Mouse (Mus musculus) lung, embryonic 14.5 days (tissue): Measurements from ENCODE around the gene Accsl. TPM values are rescaled to one million over a fixed set of nuclear protein-coding genes. Genes with fewer than 3 reads are reported as not detected.

Source experiments
- ATAC-seq: fragments of 200-750 bp; cut with Nextera tagmentation; 2 replicates; pipeline ENCODE4 v1.8.0; 2017; ENCODE audit warnings: mild to moderate bottlenecking, moderate TSS enrichment, moderate library complexity; ENCODE audit not compliant: insufficient read depth
- DNase-seq: peaks from one replicate; pipeline ENCODE4 v3.0.0-alpha.2; 2015
- H3K27ac ChIP-seq: fragments of 300-500 bp; sonication (generic); 2 replicates; pipeline ENCODE4 v1.5.1; 2014; ENCODE audit warnings: low read depth, mild to moderate bottlenecking, moderate library complexity
- H3K27me3 ChIP-seq: fragments of 300-500 bp; sonication (generic); 2 replicates; pipeline ENCODE4 v1.6.1; 2014; ENCODE audit warnings: low read length, control low read depth; ENCODE audit not compliant: insufficient read depth
- H3K36me3 ChIP-seq: fragments of 300-500 bp; sonication (generic); 2 replicates; pipeline ENCODE4 v1.6.1; 2014; ENCODE audit warnings: control low read depth; ENCODE audit not compliant: insufficient read depth
- H3K4me1 ChIP-seq: fragments of 300-500 bp; sonication (generic); 2 replicates; pipeline ENCODE4 v1.6.1; 2014; ENCODE audit warnings: antibody characterized with exemption, control low read depth; ENCODE audit not compliant: insufficient read depth
- H3K4me2 ChIP-seq: fragments of 300-500 bp; sonication (generic); 2 replicates; pipeline ENCODE4 v1.6.1; 2014; ENCODE audit warnings: mild to moderate bottlenecking
- H3K4me3 ChIP-seq: fragments of 300-500 bp; sonication (generic); 2 replicates; pipeline ENCODE4 v1.5.1; 2014; ENCODE audit warnings: low read depth, low read length
- H3K9ac ChIP-seq: fragments of 300-500 bp; sonication (generic); 2 replicates; pipeline ENCODE4 v1.6.1; 2014
- H3K9me3 ChIP-seq: fragments of 300-500 bp; sonication (generic); 2 replicates; pipeline ENCODE4 v1.6.1; 2016; ENCODE audit warnings: low read depth, low read length, control low read depth
- CTCF ChIP-seq: IDR thresholded peaks from 2 replicates; pipeline ENCODE4 v1.5.1; 2016; ENCODE audit warnings: antibody characterized with exemption, low read depth
- WGBS: fragments of 180-500 bp; shearing (Covaris S2); extraction: QIAGEN DNeasy Blood & Tissue Kit; methylation state at CpG from one replicate; pipeline ENCODE4 v1.1.7; 2014; 5-methylcytosine and 5-hydroxymethylcytosine counted together
- polyA plus RNA-seq: library from polyadenylated mRNA; unstranded; fragments of >200 nt; fragmentation: Nextera tagmentation; extraction: Ambion mirVana; gene quantifications from 2 replicates; pipeline ENCODE4 v1.2.1, GENCODE M21; 2014

Accsl gene
- polyA plus RNA-seq, 1 experiment from 2014 or later, result 0.22 TPM

DNA sequence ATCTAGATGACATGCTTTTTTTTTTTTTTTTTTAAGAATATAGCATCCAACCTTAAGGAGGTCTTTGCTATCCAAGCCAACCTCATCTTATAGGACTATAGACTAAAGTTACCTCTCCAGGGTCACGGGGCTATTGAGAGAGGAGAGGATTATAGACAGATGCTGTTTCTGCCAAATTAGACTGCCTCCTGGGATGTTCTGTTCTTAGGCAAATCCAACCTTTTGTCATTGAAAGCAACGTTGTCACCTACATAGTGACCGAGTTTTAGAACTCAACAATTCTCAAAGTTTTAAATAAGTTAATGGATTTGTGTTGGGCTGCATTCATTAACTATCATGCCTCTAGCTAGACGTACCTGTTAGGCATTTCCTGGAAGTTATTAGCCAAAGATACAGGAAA is 5.7 kb downstream of the Accsl start:
- no peaks in the 10 kb centered on the region for H3K9me3 ChIP-seq
- no peak overlapping the region for H3K27ac ChIP-seq
- ATAC-seq (no peak), DNase-seq (no peak)
- TF ChIP-seq CTCF, result no peak
- H3K9ac ChIP-seq, result no peak overlapping the region
- H3K4me2 ChIP-seq, result no peak overlapping the region
- H3K36me3 ChIP-seq, result no peaks in the 10 kb centered on the region
- no peaks in the 10 kb centered on the region for H3K4me1 ChIP-seq
- no peak overlapping the region for H3K4me3 ChIP-seq
- WGBS, result 68% methylated on average over 4 of the region's 4 CpGs
- H3K27me3 ChIP-seq, result no peaks in the 10 kb centered on the region

GRCm38 (mm10) chr2:93858845-93859244 is 10.1 kb downstream of the Accsl start:
- H3K36me3 ChIP-seq, result no peaks in the 10 kb centered on the region
- no peak overlapping the region for H3K27ac ChIP-seq
- no peak overlapping the region for H3K4me3 ChIP-seq
- no peak overlapping the region for H3K4me2 ChIP-seq
- no peaks in the 10 kb centered on the region for H3K4me1 ChIP-seq
- no peak overlapping the region for H3K9ac ChIP-seq
- no peak for DNase-seq
- WGBS, result 63% methylated on average over 12 of the region's 12 CpGs
- ATAC-seq, result no peak
- H3K27me3 ChIP-seq, result no peaks in the 10 kb centered on the region
- no peaks in the 10 kb centered on the region for H3K9me3 ChIP-seq
- no peak for TF ChIP-seq CTCF

DNA sequence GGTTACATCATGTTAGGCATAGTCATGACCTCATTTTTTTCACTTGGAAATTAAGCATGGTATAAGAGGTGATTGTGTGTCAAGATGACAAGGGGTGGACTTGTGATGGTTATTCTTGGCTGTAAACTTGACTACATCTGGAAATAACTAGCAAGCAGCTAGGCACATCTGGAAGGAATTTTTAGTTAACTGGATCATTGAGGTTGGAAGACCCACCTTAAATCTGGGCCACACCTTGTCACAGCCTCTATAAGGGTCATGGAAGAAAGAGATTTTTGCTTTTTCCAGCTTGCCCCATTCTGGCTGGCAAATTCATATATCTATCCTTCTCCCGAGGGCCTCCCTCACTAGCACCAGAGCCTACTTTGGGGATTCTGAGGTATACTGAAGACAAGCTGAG is 17.7 kb downstream of the Accsl start:
- Histone ChIP-seq H3K27me3 (no peaks in the 10 kb centered on the region), H3K36me3 (0 out of 2 replicates have a peak, but pooled peaks cover 2% of the 10 kb centered on the region), H3K4me1 (peaks cover 5% of the 10 kb centered on the region), H3K9ac (no peak overlapping the region), H3K4me2 (no peak overlapping the region), H3K9me3 (no peaks in the 10 kb centered on the region), H3K4me3 (no peak overlapping the region), H3K27ac (no peak overlapping the region)
- 69% methylated on average over 1 of the region's 1 CpGs for WGBS
- DNase-seq (no peak), ATAC-seq (no peak)
- no peak for TF ChIP-seq CTCF

DNA sequence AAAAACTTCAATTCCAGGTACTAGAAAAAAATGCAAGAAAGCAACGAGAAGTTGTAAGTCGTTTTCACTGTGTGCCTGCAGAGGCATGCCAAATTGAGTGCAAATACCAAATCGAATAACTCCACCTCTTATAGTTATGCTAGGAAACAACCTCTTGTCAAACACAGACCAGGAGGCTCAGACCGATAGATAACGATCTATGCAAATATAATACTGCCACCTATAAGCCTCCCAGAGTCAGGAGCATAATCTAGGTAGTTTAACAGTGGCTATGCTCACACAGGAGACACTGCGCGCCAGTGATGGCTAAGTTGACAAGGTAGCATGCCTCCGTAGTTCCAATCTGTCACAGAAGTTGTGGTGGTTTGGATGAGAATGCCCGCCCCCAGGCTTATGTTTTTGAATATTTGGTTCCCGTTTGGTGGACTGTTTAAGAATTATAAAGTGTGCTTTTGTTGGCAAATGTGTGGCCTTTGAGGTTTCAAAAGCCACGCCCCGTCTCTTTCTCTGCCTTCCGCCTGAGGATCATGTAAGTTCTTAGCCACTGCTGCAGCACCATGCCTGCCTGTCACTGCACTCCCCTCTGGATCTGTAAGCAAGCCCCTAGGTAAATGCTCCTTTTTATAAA is 18.5 kb downstream of the Accsl start:
- Histone ChIP-seq H3K4me1 (peaks cover 5% of the 10 kb centered on the region), H3K4me3 (peak overlapping the region; percentile 57; the same call in 1 of the 2 replicates), H3K9me3 (no peaks in the 10 kb centered on the region), H3K4me2 (peak overlapping the region; percentile 68), H3K27ac (no peak overlapping the region), H3K9ac (no peak overlapping the region), H3K36me3 (0 out of 2 replicates have a peak, but pooled peaks cover 2% of the 10 kb centered on the region), H3K27me3 (no peaks in the 10 kb centered on the region)
- ATAC-seq (no peak), DNase-seq (peak; percentile 15)
- 33% methylated on average over 13 of the region's 13 CpGs for WGBS
- no peak for TF ChIP-seq CTCF

DNA sequence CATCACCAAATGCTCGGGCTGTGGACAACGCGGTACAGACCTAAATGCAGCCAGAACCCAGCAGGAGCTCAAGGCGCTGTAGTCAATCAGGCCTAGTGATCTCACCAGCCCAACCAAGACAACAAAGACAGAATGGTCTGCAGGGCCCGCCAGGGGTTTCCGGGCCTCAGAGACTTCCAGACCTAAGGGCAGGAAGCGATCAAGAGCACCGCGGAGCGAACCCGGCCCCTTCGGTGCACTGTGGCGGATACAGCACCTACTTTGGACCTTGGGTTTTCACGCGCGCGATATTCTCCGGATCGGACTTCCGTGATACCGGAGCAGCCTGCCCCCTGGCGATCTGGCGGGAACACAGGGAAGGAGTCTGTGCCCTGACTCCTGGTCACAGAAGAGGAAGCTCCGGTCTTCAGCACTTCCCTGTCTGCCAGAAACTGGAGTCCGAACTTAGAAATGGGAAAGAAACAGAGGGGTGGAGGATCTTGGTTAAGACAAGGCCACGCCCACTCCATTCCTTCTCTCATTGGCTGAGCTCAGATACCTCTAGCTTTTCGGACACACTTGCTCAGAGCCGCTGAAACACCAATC is 19.4 kb downstream of the Accsl start, which contains the start of gene Accs:
Gene Accs, minus strand, starts transcription at position 439 of the 585 bp plus-strand sequence.
- Histone ChIP-seq H3K4me3 (peak within 1 kb of the TSS; percentile 57), H3K4me2 (peak within 1 kb of the TSS; percentile 68), H3K27ac (peak within 1 kb of the TSS; percentile 91), H3K9ac (peak within 1 kb of the TSS; percentile 79), H3K27me3 (no peaks in the 10 kb centered on the region), H3K4me1 (peaks cover 5% of the 10 kb centered on the region), H3K9me3 (no peaks in the 10 kb centered on the region), H3K36me3 (peaks cover 4% of the 10 kb centered on the region; the same call in 1 of the 2 replicates)
- under 1% methylated on average over 28 of the region's 28 CpGs for WGBS
- TF ChIP-seq CTCF, result peak; percentile 69
- DNase-seq, result peak; percentile 91
- peak; percentile 94 for ATAC-seq

- DNase-seq (no peak), ATAC-seq (no peak)
- Histone ChIP-seq H3K4me2 (no peak overlapping the region), H3K9me3 (no peaks in the 10 kb centered on the region), H3K36me3 (peaks cover 57% of the 10 kb centered on the region), H3K27me3 (no peaks in the 10 kb centered on the region), H3K9ac (no peak overlapping the region), H3K4me3 (no peak overlapping the region), H3K4me1 (no peaks in the 10 kb centered on the region), H3K27ac (no peak overlapping the region)
- WGBS, result 87% methylated on average over 3 of the region's 3 CpGs
- no peak for TF ChIP-seq CTCF
Measured at GRCm38 (mm10) chr2:93841349-93841748, 27.6 kb downstream of the Accsl start.

- H3K4me3 ChIP-seq, result no peak overlapping the region
- no peaks in the 10 kb centered on the region for H3K9me3 ChIP-seq
- WGBS, result 75% methylated on average over 6 of the region's 6 CpGs
- ATAC-seq, result no peak
- peaks cover 62% of the 10 kb centered on the region for H3K36me3 ChIP-seq
- H3K4me2 ChIP-seq, result no peak overlapping the region
- no peaks in the 10 kb centered on the region for H3K27me3 ChIP-seq
- H3K27ac ChIP-seq, result no peak overlapping the region
- no peaks in the 10 kb centered on the region for H3K4me1 ChIP-seq
- H3K9ac ChIP-seq, result no peak overlapping the region
- no peak for TF ChIP-seq CTCF
- no peak for DNase-seq
Measured at GRCm38 (mm10) chr2:93840109-93840508, 28.8 kb downstream of the Accsl start.
